Comparison of ENCODE assay signal across 10 mouse cellular contexts in the genomic region with DNA sequence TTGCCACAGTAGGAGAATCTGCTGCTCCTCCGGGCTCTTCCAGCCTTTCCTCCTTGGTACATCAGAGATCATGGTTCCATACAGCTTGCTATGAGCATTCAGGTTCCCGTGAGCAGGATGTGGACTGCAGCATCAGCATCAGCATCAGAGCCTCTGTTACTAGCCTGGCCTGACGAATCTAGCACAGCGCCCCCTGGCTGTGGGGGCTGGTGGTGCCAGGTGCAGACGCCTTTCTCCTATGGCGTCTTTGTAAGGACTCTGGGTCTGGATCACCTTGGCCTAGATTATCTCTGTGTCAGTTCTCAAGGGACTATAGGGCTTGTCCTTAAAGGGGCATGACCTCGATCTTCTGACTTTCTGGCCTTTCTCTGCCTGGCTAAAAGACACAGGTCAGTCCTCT.
A peak's percentile ranks its signal among the peaks of the same experiment; 100 is the strongest.
DNase-seq lines count a peak whose midpoint lies in the region; ATAC-seq and TF ChIP-seq lines count a peak whose summit lies in the region.
"Had no signal": no experiment of that assay in that cellular context is flagged by ENCODE, and none has a peak within 500 bp of the region (broad histone marks: within the 10 kb centered on the region; RNA-seq: fewer than 3 reads in every experiment).

No protein-coding gene starts in this region.

- no peak overlapping the region for H3K4me3 ChIP-seq in cortical plate, adult 2 months (ENCODE audit: insufficient read depth, low read length)
- H3K4me3 ChIP-seq: embryonic facial prominence, embryonic 13.5 days; limb, embryonic 12.5 days had no signal

- peak; percentile 34 to 57 for DNase-seq in heart, postnatal 36 days
- DNase-seq in heart, adult 11 months = no peak
- peak; percentile 68 for DNase-seq in A20 (ENCODE audit: low read depth, low spot score)
- DNase-seq in adrenal gland, adult 18-20 months (ENCODE audit: low spot score in 2 of 2) = peak; percentile 71 to 73
- DNase-seq in large intestine, adult 2 months (ENCODE audit: low read depth, low spot score) = peak; percentile 13
- DNase-seq in thymus, postnatal 14 days = peak; percentile 68

- H3K4me1 ChIP-seq in cortical plate, adult 2 months (ENCODE audit: control insufficient read depth, insufficient read depth, low read length) = no peaks in the 10 kb centered on the region

- peak; percentile 66 for ATAC-seq in megakaryocyte-erythroid progenitor cell, adult 5-6 weeks (replicated peaks; ENCODE audit: low FRiP score, low TSS enrichment, poor library complexity, severe bottlenecking)

- WGBS in large intestine, adult 2 months = 30% methylated on average over 7 of the region's 7 CpGs

- TF ChIP-seq POLR2A in cortical plate, adult 2 months (IDR thresholded peaks at IDR 0.05; ENCODE audit: extremely low read depth, insufficient read depth, low read length) = no peak

- peak; percentile 46 for TF ChIP-seq CTCF in cortical plate, adult 2 months (IDR thresholded peaks at IDR 0.05; ENCODE audit: extremely low read depth, insufficient read depth, low read length)

- H3K27ac ChIP-seq in cortical plate, adult 2 months (ENCODE audit: insufficient read depth, low read length) = no peak overlapping the region
- H3K27ac ChIP-seq: embryonic facial prominence, embryonic 13.5 days; limb, embryonic 12.5 days had no signal

- intact Hi-C loops in heart, postnatal 36 days (cut with DNase I) = loop anchor here (1.0 kb wide), 1 partner anchor 88 kb away; no protein-coding TSS in a partner anchor
